Mouse (Mus musculus) liver, embryonic 12.5 days (tissue): ENCODE measurements around the gene Dpp8. TPM values are rescaled to one million over a fixed set of nuclear protein-coding genes. Genes with fewer than 3 reads are reported as not detected.
"Not testable (repeated sequence)": the region's sequence is repeated elsewhere in the genome, so short reads cannot be mapped to it uniquely, and the experiment has no call there.

Experiments
- ATAC-seq: fragments of 200-750 bp; cut with Nextera tagmentation; 2 replicates; pipeline ENCODE4 v1.8.0; 2017; ENCODE audit warnings: moderate number of reproducible peaks, mild to moderate bottlenecking, moderate library complexity
- H3K27ac ChIP-seq: fragments of 300-500 bp; sonication (generic); 2 replicates; pipeline ENCODE4 v1.5.1; 2016; ENCODE audit warnings: mild to moderate bottlenecking
- H3K27me3 ChIP-seq: fragments of 300-500 bp; sonication (generic); replicated peaks from 2 replicates; pipeline ENCODE4 v1.6.1; 2016; ENCODE audit warnings: mild to moderate bottlenecking, moderate library complexity
- H3K36me3 ChIP-seq: fragments of 300-500 bp; sonication (generic); 2 replicates; pipeline ENCODE4 v1.6.1; 2016; ENCODE audit warnings: mild to moderate bottlenecking, moderate library complexity
- H3K4me1 ChIP-seq: fragments of 300-500 bp; sonication (generic); 2 replicates; pipeline ENCODE4 v1.6.1; 2016
- H3K4me2 ChIP-seq: fragments of 300-500 bp; sonication (generic); 2 replicates; pipeline ENCODE4 v1.6.1; 2016; ENCODE audit warnings: mild to moderate bottlenecking, moderate library complexity
- H3K4me3 ChIP-seq: fragments of 300-500 bp; sonication (generic); 2 replicates; pipeline ENCODE4 v1.5.1; 2016; ENCODE audit warnings: mild to moderate bottlenecking, moderate library complexity
- H3K9ac ChIP-seq: fragments of 300-500 bp; sonication (generic); 2 replicates; pipeline ENCODE4 v1.6.1; 2016; ENCODE audit warnings: mild to moderate bottlenecking, moderate library complexity
- H3K9me3 ChIP-seq: fragments of 300-500 bp; sonication (generic); replicated peaks from 2 replicates; pipeline ENCODE4 v1.6.1; 2016; ENCODE audit warnings: mild to moderate bottlenecking, moderate library complexity
- WGBS: fragments of 180-500 bp; shearing (Covaris S2); methylation state at CpG from one replicate; pipeline ENCODE4 v1.1.7; 2016; ENCODE audit not compliant: insufficient replicate concordance; 5-methylcytosine and 5-hydroxymethylcytosine counted together
- polyA plus RNA-seq: library from polyadenylated mRNA; unstranded; fragments of >200 nt; fragmentation: Nextera tagmentation; extraction: Ambion mirVana; gene quantifications from 2 replicates; pipeline ENCODE4 v1.2.1, GENCODE M21; 2016

The Dpp8 gene
- polyA plus RNA-seq, 1 experiment from 2014 or later: 31.4 TPM

- no peak overlapping the region for H3K9ac ChIP-seq
Measured at GRCm38 (mm10) chr9:65073555-65073954, 41.3 kb downstream of the Dpp8 start.

DNA sequence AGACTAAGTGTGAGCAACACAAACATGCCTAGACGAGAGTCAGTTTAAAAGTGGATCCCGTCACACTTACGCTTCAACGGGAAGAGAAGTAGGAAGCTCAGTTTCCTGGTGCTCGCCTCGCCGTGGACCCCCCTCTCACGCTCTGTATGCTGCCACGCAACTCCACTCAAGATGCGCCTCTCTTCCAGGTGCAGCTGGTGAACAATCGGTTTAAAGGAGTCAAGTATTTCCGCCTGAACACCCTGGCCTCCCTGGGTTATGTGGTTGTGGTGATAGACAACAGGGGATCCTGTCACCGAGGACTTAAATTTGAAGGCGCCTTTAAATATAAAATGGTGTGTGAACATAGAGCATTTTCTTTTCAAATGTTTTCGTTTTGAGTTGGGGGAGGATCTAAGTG, 42.0 kb downstream of the Dpp8 start:
- H3K27ac ChIP-seq: no peak overlapping the region
- peaks cover 99% of the 10 kb centered on the region for H3K36me3 ChIP-seq
- WGBS: 73% methylated on average over 15 of the region's 15 CpGs

More at GRCm38 (mm10) chr9:65073555-65073954, 41.3 kb downstream of the Dpp8 start:
- Histone ChIP-seq H3K27ac (0 out of 2 replicates have a peak overlapping the region, but pooled peaks have one; percentile 11), H3K9me3 (no peaks in the 10 kb centered on the region), H3K27me3 (no peaks in the 10 kb centered on the region), H3K4me2 (no peak overlapping the region), H3K36me3 (peaks cover 99% of the 10 kb centered on the region), H3K4me3 (no peak overlapping the region), H3K4me1 (peaks cover 52% of the 10 kb centered on the region)
- WGBS: 81% methylated on average over 9 of the region's 9 CpGs
- ATAC-seq: no peak

DNA sequence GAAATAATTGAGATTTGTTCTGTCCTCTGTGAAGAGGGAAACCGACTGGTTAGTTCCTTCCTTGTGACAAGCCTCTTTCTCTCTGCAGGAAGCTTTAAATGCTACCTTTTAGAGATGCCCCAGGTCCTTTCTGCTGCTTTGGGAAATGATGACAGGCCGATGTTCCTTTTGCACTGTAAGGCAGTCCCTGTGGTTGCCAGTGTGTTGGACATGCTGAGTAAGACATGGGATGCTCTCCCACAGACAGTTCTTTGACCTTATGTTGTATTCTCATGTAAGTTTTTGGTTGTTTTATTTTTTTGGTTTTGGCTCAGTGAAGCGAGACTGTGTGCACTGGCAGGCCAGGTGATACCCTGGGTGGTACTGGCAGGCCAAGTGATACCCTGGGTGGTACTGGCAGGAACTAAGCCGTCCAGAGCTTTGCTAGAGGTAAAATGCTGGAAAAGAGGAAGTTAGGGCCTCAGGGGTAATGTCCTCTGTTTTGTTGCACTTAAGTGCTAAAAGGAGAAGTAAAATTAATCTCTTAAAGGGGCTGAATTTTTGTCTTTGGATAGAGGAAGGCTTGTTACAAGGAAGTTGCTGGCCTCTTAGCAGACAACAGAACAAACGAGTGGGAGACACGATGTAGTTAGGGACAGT, 42.8 kb downstream of the Dpp8 start:
- 46% methylated on average over 6 of the region's 6 CpGs for WGBS
- ATAC-seq: no peak
- Histone ChIP-seq H3K27ac (peak overlapping the region; percentile 50), H3K9me3 (no peaks in the 10 kb centered on the region), H3K4me1 (peaks cover 38% of the 10 kb centered on the region), H3K27me3 (no peaks in the 10 kb centered on the region), H3K9ac (no peak overlapping the region), H3K4me2 (no peak overlapping the region), H3K4me3 (no peak overlapping the region), H3K36me3 (peaks cover 100% of the 10 kb centered on the region)

More for the DNA sequence above, 42.0 kb downstream of the Dpp8 start:
- no peak for ATAC-seq
- H3K9me3 ChIP-seq: no peaks in the 10 kb centered on the region
- no peak overlapping the region for H3K4me3 ChIP-seq
- H3K4me2 ChIP-seq: no peak overlapping the region
- peaks cover 45% of the 10 kb centered on the region for H3K4me1 ChIP-seq
- H3K27me3 ChIP-seq: no peaks in the 10 kb centered on the region
- no peak overlapping the region for H3K9ac ChIP-seq

DNA sequence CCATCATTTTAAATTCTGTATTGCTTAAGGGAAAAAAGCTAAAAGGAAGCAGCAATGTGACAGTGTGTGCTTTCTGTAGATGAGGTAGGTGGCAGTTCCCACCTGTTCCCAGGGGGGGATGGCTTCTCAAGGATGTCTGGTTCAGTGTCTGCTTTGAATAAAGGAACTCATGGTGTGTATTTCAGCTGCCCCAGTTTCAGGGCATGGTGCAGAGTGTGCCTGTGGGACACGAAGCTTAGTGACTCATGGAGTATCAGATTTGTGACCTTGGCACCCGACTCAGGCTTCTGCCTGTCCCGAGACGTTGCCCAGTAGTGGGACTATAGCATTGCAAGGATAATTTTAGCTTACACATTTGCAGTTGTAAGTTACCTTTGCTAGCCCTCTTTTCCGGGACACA, 45.3 kb downstream of the Dpp8 start:
- Histone ChIP-seq H3K4me2 (no peak overlapping the region), H3K27ac (no peak overlapping the region), H3K9me3 (no peaks in the 10 kb centered on the region), H3K9ac (no peak overlapping the region), H3K4me1 (peaks cover 13% of the 10 kb centered on the region; the same call in 1 of the 2 replicates), H3K36me3 (peaks cover 99% of the 10 kb centered on the region), H3K4me3 (no peak overlapping the region), H3K27me3 (no peaks in the 10 kb centered on the region)
- WGBS: 86% methylated on average over 5 of the region's 5 CpGs
- ATAC-seq: no peak

DNA sequence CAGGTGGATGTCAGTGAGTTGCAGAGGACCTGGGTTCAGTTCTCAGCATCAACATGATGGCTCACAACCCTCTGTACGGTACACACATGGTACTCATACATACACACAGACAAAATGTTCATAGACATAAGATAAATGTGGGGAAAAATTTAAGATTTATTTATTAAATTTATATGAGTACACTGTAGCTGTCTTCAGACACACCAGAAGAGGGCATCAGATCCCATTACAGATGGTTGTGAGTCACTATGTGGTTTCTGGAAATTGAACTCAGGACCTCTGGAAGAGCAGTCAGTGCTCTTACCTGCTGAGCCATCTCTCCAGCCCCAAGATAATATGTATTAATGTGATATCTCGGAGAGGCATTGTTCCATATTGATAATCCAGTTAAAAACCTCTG, 47.9 kb downstream of the Dpp8 start:
- peaks cover 11% of the 10 kb centered on the region for H3K4me1 ChIP-seq
- not testable (repeated sequence) for H3K9ac ChIP-seq, ATAC-seq, H3K27me3 ChIP-seq, H3K4me2 ChIP-seq, H3K9me3 ChIP-seq, H3K27ac ChIP-seq, H3K4me3 ChIP-seq
- WGBS: 85% methylated on average over 2 of the region's 2 CpGs
- H3K36me3 ChIP-seq: peaks cover 94% of the 10 kb centered on the region

GRCm38 (mm10) chr9:65083075-65083765, 51.0 kb downstream of the Dpp8 start:
- Histone ChIP-seq H3K27ac (no peak overlapping the region), H3K36me3 (peaks cover 63% of the 10 kb centered on the region), H3K27me3 (no peaks in the 10 kb centered on the region), H3K9me3 (no peaks in the 10 kb centered on the region), H3K4me2 (no peak overlapping the region), H3K4me1 (peaks cover 22% of the 10 kb centered on the region), H3K9ac (no peak overlapping the region), H3K4me3 (no peak overlapping the region)
- no peak for ATAC-seq
- WGBS: 91% methylated on average over 18 of the region's 18 CpGs

GRCm38 (mm10) chr9:65084198-65084807, 52.1 kb downstream of the Dpp8 start:
- ATAC-seq: peak; percentile 68
- Histone ChIP-seq H3K27ac (no peak overlapping the region), H3K9ac (no peak overlapping the region), H3K9me3 (no peaks in the 10 kb centered on the region), H3K4me2 (no peak overlapping the region), H3K36me3 (peaks cover 53% of the 10 kb centered on the region), H3K4me3 (no peak overlapping the region), H3K4me1 (peaks cover 22% of the 10 kb centered on the region), H3K27me3 (no peaks in the 10 kb centered on the region)
- 79% methylated on average over 7 of the region's 7 CpGs for WGBS

GRCm38 (mm10) chr9:65085270-65085669, 53.1 kb downstream of the Dpp8 start:
- Histone ChIP-seq H3K4me2 (no peak overlapping the region), H3K27me3 (0 out of 2 replicates have a peak, but pooled peaks cover 4% of the 10 kb centered on the region), H3K9me3 (no peaks in the 10 kb centered on the region), H3K36me3 (peaks cover 43% of the 10 kb centered on the region), H3K4me1 (peaks cover 22% of the 10 kb centered on the region), H3K9ac (no peak overlapping the region), H3K4me3 (no peak overlapping the region), H3K27ac (no peak overlapping the region)
- 38% methylated on average over 1 of the region's 1 CpGs for whole genome bisulfite sequencing
- no peak for ATAC-seq

GRCm38 (mm10) chr9:65086801-65087200, 54.6 kb downstream of the Dpp8 start:
- ATAC-seq: no peak
- 0 out of 2 replicates have a peak, but pooled peaks cover 7% of the 10 kb centered on the region for H3K27me3 ChIP-seq
- H3K9me3 ChIP-seq: no peaks in the 10 kb centered on the region
- H3K4me1 ChIP-seq: peaks cover 22% of the 10 kb centered on the region
- H3K4me3 ChIP-seq: no peak overlapping the region
- peaks cover 28% of the 10 kb centered on the region for H3K36me3 ChIP-seq
- no peak overlapping the region for H3K9ac ChIP-seq
- H3K4me2 ChIP-seq: no peak overlapping the region
- WGBS: 35% methylated on average over 1 of the region's 1 CpGs
- no peak overlapping the region for H3K27ac ChIP-seq

DNA sequence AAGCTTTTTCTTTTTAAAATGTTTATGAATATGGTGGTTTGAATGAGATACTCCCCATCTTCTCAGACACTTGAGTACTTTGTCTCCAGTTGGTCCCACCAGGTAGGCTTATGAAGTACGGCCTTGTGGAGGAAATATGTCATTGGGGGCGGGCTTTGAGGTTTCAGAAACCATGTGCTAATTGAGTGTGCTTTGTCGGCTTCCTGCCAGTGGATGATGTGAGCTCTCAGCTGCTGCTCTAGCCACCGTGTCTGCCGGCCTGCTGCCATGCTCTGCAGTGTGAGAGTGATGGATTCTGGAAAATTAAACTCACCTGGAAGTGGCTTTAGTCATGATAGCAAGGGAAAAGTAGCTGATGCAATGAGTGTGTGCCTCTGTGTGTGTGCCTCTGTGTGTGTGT, 55.3 kb downstream of the Dpp8 start:
- H3K36me3 ChIP-seq: peaks cover 22% of the 10 kb centered on the region
- WGBS: 26% methylated on average over 5 of the region's 5 CpGs
- no peak overlapping the region for H3K4me2 ChIP-seq
- H3K4me1 ChIP-seq: peaks cover 22% of the 10 kb centered on the region
- H3K4me3 ChIP-seq: no peak overlapping the region
- 0 out of 2 replicates have a peak, but pooled peaks cover 7% of the 10 kb centered on the region for H3K27me3 ChIP-seq
- ATAC-seq: no peak
- no peak overlapping the region for H3K9ac ChIP-seq
- H3K9me3 ChIP-seq: no peaks in the 10 kb centered on the region
- H3K27ac ChIP-seq: no peak overlapping the region

DNA sequence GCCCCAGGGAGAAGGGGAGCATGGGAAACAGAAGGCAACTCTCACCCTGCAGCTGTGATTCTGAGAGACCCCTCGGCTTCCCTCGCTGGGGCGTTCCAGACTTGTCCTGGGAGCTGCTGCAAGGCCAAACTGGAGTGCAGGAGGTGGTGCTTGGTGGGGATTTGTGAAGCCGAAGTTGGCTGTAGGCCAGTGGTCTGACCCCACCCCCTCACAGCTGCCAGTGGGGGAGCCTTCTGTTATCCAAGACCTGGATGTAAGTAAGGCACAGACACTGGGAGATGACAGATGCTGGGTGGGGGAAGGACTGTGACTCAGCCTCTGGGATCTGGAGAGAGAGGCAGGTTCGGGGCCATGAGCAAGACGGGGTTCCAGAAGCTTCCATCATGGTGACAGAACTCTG, 62.0 kb downstream of the Dpp8 start:
- H3K27me3 ChIP-seq: peaks cover 19% of the 10 kb centered on the region; the same call in 1 of the 2 replicates
- 54% methylated on average over 6 of the region's 6 CpGs for WGBS
- H3K4me3 ChIP-seq: no peak overlapping the region
- no peak overlapping the region for H3K4me2 ChIP-seq
- ATAC-seq: no peak
- H3K9me3 ChIP-seq: no peaks in the 10 kb centered on the region
- H3K9ac ChIP-seq: no peak overlapping the region
- H3K27ac ChIP-seq: no peak overlapping the region
- no peaks in the 10 kb centered on the region for H3K36me3 ChIP-seq
- 0 out of 2 replicates have a peak, but pooled peaks cover 4% of the 10 kb centered on the region for H3K4me1 ChIP-seq
